Comparison of ENCODE assay signal across 8 mouse cellular contexts in genomic region chr11:22971835-22972709, GRCm38 (mm10). TPM values are rescaled to one million over a fixed set of nuclear protein-coding genes. Genes with fewer than 3 reads are reported as not detected.
A peak's percentile ranks its signal among the peaks of the same experiment; 100 is the strongest.
DNase-seq lines count a peak whose midpoint lies in the region; ATAC-seq lines count a peak whose summit lies in the region.

Zrsr1 (plus strand) TSS chr11:22972005.

- DNase-seq in ZHBTc4 (ENCODE audit: low read depth, low spot score) = peak; percentile 95
- DNase-seq in cerebellum, postnatal 14 days = peak; percentile 77
- DNase-seq in frontal cortex, postnatal 25 days (ENCODE audit: low spot score in 2 of 2) = peak; percentile 40 to 65
- DNase-seq in hindbrain, embryonic 14.5 days (ENCODE audit: low spot score) = peak; percentile 76
- peak; percentile 56 to 81 for DNase-seq in left cerebral cortex, adult 8-10 months (ENCODE audit: low spot score in 2 of 2)
- DNase-seq in right cerebral cortex, adult 2 months (ENCODE audit: low spot score in 2 of 2) = peak; percentile 71 to 74
- peak; percentile 68 for DNase-seq in urinary bladder, postnatal 14 days (ENCODE audit: low spot score)

- 48% methylated on average over 56 of the region's 56 CpGs for WGBS in hindbrain, embryonic 14.5 days
- WGBS in macrophage (ENCODE audit: missing documents) = 55% methylated on average over 54 of the region's 56 CpGs

- peak within 1 kb of the TSS; percentile 53 for H3K4me3 ChIP-seq in hindbrain, embryonic 14.5 days (replicated peaks; ENCODE audit: low read length)
- H3K4me3 ChIP-seq in macrophage (ENCODE audit: inconsistent target) = peak within 1 kb of the TSS; percentile 66

- peak; percentile 84 for ATAC-seq in hindbrain, embryonic 14.5 days (ENCODE audit: low FRiP score)

- peaks cover 15% of the 10 kb centered on the region for H3K36me3 ChIP-seq in hindbrain, embryonic 14.5 days (replicated peaks; ENCODE audit: control insufficient read depth, insufficient read depth)
- H3K36me3 ChIP-seq in macrophage (ENCODE audit: inconsistent target) = no peaks in the 10 kb centered on the region

- peaks cover 53% of the 10 kb centered on the region for H3K9me3 ChIP-seq in hindbrain, embryonic 14.5 days (ENCODE audit: control insufficient read depth, low read length)

- no peaks in the 10 kb centered on the region for H3K27me3 ChIP-seq in hindbrain, embryonic 14.5 days (ENCODE audit: control insufficient read depth, insufficient read depth, low read length)

- H3K27ac ChIP-seq in hindbrain, embryonic 14.5 days = peak within 1 kb of the TSS; percentile 82
- peak within 1 kb of the TSS; percentile 57 for H3K27ac ChIP-seq in macrophage

- peak within 1 kb of the TSS; percentile 62 for H3K4me2 ChIP-seq in hindbrain, embryonic 14.5 days (replicated peaks)

- peaks cover 79% of the 10 kb centered on the region for H3K79me2 ChIP-seq in macrophage (ENCODE audit: inconsistent target)

- peak within 1 kb of the TSS; percentile 72 for H3K9ac ChIP-seq in hindbrain, embryonic 14.5 days

- peaks cover 29% of the 10 kb centered on the region for H3K4me1 ChIP-seq in hindbrain, embryonic 14.5 days (replicated peaks; ENCODE audit: control insufficient read depth, insufficient read depth, low read length)

RNA-seq across cellular contexts. Expression of gene Zrsr1, which starts in this region (rescaled TPM):
- 8.2 and 8.5 TPM in 2 replicates for polyA plus RNA-seq in hindbrain, embryonic 14.5 days (2014; fragmentation: Nextera tagmentation; extraction: Ambion mirVana)
- total RNA-seq in left cerebral cortex, adult 8-10 months (2022) = 10 to 100 TPM; 63.0 to 78.1 (median 72.0) TPM
- total RNA-seq in macrophage (2018; cell fraction: chromatin; rRNA removed) = 10 to 100 TPM in 14 of 26 experiments, 1 to 10 TPM in 12; 3.5 to 50.9 (median 12.9) TPM
- 10 to 100 TPM in 14 of 26 experiments, 1 to 10 TPM in 12; 4.8 to 21.7 (median 10.6) TPM for total RNA-seq in macrophage (2018; cell fraction: cytosol; rRNA removed)
- 10 to 100 TPM in 17 of 26 experiments, 1 to 10 TPM in 9; 6.9 to 37.6 (median 11.9) TPM for total RNA-seq in macrophage (2018; cell fraction: nucleus; rRNA removed)
- 5.8 to 35.6 TPM (median 21.9 TPM) in 3 replicates for polyA plus RNA-seq in macrophage (2018)

Comparison
In these comparisons a context has a peak if more than half of its experiments do, and no peak if none do; other contexts are left out.
1. Peak in every context shown above with its lines: DNase-seq, ATAC-seq, H3K4me3 ChIP-seq and H3K27ac ChIP-seq.